Comparison of ENCODE assay signal across 23 mouse cellular contexts in genomic region chr7:16978593-16978992, GRCm38 (mm10). TPM values are rescaled to one million over a fixed set of nuclear protein-coding genes. Genes with fewer than 3 reads are reported as not detected.
DNase-seq lines count a peak whose midpoint lies in the region; ATAC-seq and TF ChIP-seq lines count a peak whose summit lies in the region.
"Had no signal": no experiment of that assay in that cellular context is flagged by ENCODE, and none has a peak within 500 bp of the region (broad histone marks: within the 10 kb centered on the region; RNA-seq: fewer than 3 reads in every experiment).

No protein-coding gene starts in this region.

- H3K4me3 ChIP-seq in liver, embryonic 12.5 days: no peak overlapping the region
- H3K4me3 ChIP-seq in liver, postnatal 0 days (ENCODE audit: low read depth, low read length): no peak overlapping the region
- no peak overlapping the region for H3K4me3 ChIP-seq in liver, embryonic 14.5 days (ENCODE audit: insufficient read depth in 1 of 2, low read depth in 2 of 2, low read length in 2 of 2)
- H3K4me3 ChIP-seq in liver, embryonic 11.5 days (ENCODE audit: low read depth, low read length): no peak overlapping the region
- H3K4me3 ChIP-seq in hindbrain, embryonic 12.5 days: no peak overlapping the region
- H3K4me3 ChIP-seq: embryonic facial prominence, embryonic 10.5 days; embryonic facial prominence, embryonic 12.5 days; forebrain, embryonic 13.5 days; forebrain, embryonic 15.5 days had no signal

- H3K27me3 ChIP-seq in liver, embryonic 12.5 days (replicated peaks): no peaks in the 10 kb centered on the region
- H3K27me3 ChIP-seq in liver, postnatal 0 days (ENCODE audit: insufficient read depth, low read length): no peaks in the 10 kb centered on the region
- no peaks in the 10 kb centered on the region for H3K27me3 ChIP-seq in liver, embryonic 14.5 days (ENCODE audit: control insufficient read depth, insufficient read depth, low read length)
- no peaks in the 10 kb centered on the region for H3K27me3 ChIP-seq in liver, embryonic 11.5 days (replicated peaks; ENCODE audit: control insufficient read depth, insufficient read depth, low read length)
- no peaks in the 10 kb centered on the region for H3K27me3 ChIP-seq in hindbrain, embryonic 12.5 days
- H3K27me3 ChIP-seq: CH12.LX; embryonic facial prominence, embryonic 12.5 days; forebrain, embryonic 13.5 days; forebrain, embryonic 15.5 days had no signal

- no peaks in the 10 kb centered on the region for H3K36me3 ChIP-seq in liver, embryonic 12.5 days
- H3K36me3 ChIP-seq in liver, postnatal 0 days (replicated peaks; ENCODE audit: insufficient read depth, low read length): no peaks in the 10 kb centered on the region
- no peaks in the 10 kb centered on the region for H3K36me3 ChIP-seq in liver, embryonic 14.5 days (replicated peaks; ENCODE audit: control insufficient read depth, insufficient read depth, low read depth)
- H3K36me3 ChIP-seq in liver, embryonic 11.5 days (ENCODE audit: control insufficient read depth, insufficient read depth, low read length): no peaks in the 10 kb centered on the region
- no peaks in the 10 kb centered on the region for H3K36me3 ChIP-seq in hindbrain, embryonic 12.5 days
- H3K36me3 ChIP-seq: embryonic facial prominence, embryonic 10.5 days; embryonic facial prominence, embryonic 12.5 days; forebrain, embryonic 15.5 days; G1E had no signal

- WGBS in liver, embryonic 12.5 days (ENCODE audit: insufficient replicate concordance): 71% methylated on average over 3 of the region's 3 CpGs
- WGBS in liver, postnatal 0 days (ENCODE audit: insufficient replicate concordance): 80% methylated on average over 2 of the region's 3 CpGs
- WGBS in liver, embryonic 14.5 days (ENCODE audit: insufficient replicate concordance): 53% methylated on average over 3 of the region's 3 CpGs
- WGBS in liver, embryonic 11.5 days: 77% methylated on average over 3 of the region's 3 CpGs
- 85% methylated on average over 3 of the region's 3 CpGs for WGBS in hindbrain, embryonic 12.5 days

- TF ChIP-seq EP300 in liver, postnatal 0 days (IDR thresholded peaks at IDR 0.05; ENCODE audit: low read depth): no peak
- no peak for TF ChIP-seq EP300 in liver, embryonic 14.5 days (IDR thresholded peaks at IDR 0.05; ENCODE audit: low read depth)

- ATAC-seq in liver, embryonic 12.5 days: peak; percentile 41; the same call in 1 of the 2 replicates
- ATAC-seq in liver, postnatal 0 days: no peak
- ATAC-seq in liver, embryonic 14.5 days (ENCODE audit: insufficient read depth): peak; percentile 59; the same call in 1 of the 2 replicates
- no peak for ATAC-seq in liver, embryonic 11.5 days (replicated peaks; ENCODE audit: low FRiP score)
- ATAC-seq in hindbrain, embryonic 12.5 days (ENCODE audit: low FRiP score): no peak
- ATAC-seq: activated CD4-positive, CD25-positive, alpha-beta regulatory T cell, adult 4 months; CD4-positive, CD25-positive, alpha-beta regulatory T cell, adult 4 months; forebrain, embryonic 13.5 days; forebrain, embryonic 15.5 days; Patski had no signal

- peaks cover 40% of the 10 kb centered on the region for H3K4me1 ChIP-seq in liver, embryonic 12.5 days
- H3K4me1 ChIP-seq in liver, postnatal 0 days (ENCODE audit: insufficient read depth): peaks cover 8% of the 10 kb centered on the region
- peaks cover 9 to 25% of the 10 kb centered on the region in 2 experiments for H3K4me1 ChIP-seq in liver, embryonic 14.5 days (replicated peaks; ENCODE audit: control insufficient read depth in 2 of 2, insufficient read depth in 2 of 2, low read length in 1 of 2)
- peaks cover 5% of the 10 kb centered on the region for H3K4me1 ChIP-seq in liver, embryonic 11.5 days (replicated peaks; ENCODE audit: control insufficient read depth, insufficient read depth, low read length)
- peaks cover 25% of the 10 kb centered on the region for H3K4me1 ChIP-seq in hindbrain, embryonic 12.5 days

- no peak for DNase-seq in liver, postnatal 0 days
- DNase-seq in liver, embryonic 14.5 days (ENCODE audit: low read depth in 3 of 3, low spot score in 3 of 3): no peak
- no peak for DNase-seq in liver, embryonic 11.5 days (ENCODE audit: low spot score)
- DNase-seq: adrenal gland, adult 8-10 months; adrenal gland, postnatal 14 days; adrenal gland, postnatal 36 days; B cell, adult 2 months; cerebellum, adult 11-12 months; cerebellum, adult 2 months; cerebellum, adult 9-10 months; cerebellum, postnatal 10 days; cerebellum, postnatal 25 days had no signal

- H3K4me2 ChIP-seq in liver, embryonic 12.5 days: peak overlapping the region; percentile 50
- H3K4me2 ChIP-seq in liver, postnatal 0 days (ENCODE audit: low read depth, low read length): no peak overlapping the region
- peak overlapping the region; percentile 33 for H3K4me2 ChIP-seq in liver, embryonic 14.5 days (ENCODE audit: low read depth)
- H3K4me2 ChIP-seq in liver, embryonic 11.5 days: no peak overlapping the region
- H3K4me2 ChIP-seq in hindbrain, embryonic 12.5 days (replicated peaks): no peak overlapping the region
- H3K4me2 ChIP-seq: embryonic facial prominence, embryonic 12.5 days; forebrain, embryonic 13.5 days; forebrain, embryonic 15.5 days had no signal

- H3K9me3 ChIP-seq in liver, embryonic 12.5 days (replicated peaks): no peaks in the 10 kb centered on the region
- no peaks in the 10 kb centered on the region for H3K9me3 ChIP-seq in liver, postnatal 0 days (ENCODE audit: low read length)
- H3K9me3 ChIP-seq in liver, embryonic 14.5 days (ENCODE audit: control insufficient read depth, low read length): no peaks in the 10 kb centered on the region
- no peaks in the 10 kb centered on the region for H3K9me3 ChIP-seq in liver, embryonic 11.5 days (ENCODE audit: control insufficient read depth, low read length)
- no peaks in the 10 kb centered on the region for H3K9me3 ChIP-seq in hindbrain, embryonic 12.5 days (replicated peaks)
- H3K9me3 ChIP-seq: embryonic facial prominence, embryonic 10.5 days; embryonic facial prominence, embryonic 12.5 days; forebrain, embryonic 13.5 days; forebrain, embryonic 15.5 days; G1E had no signal

- peak overlapping the region; percentile 27; the same call in 1 of the 2 replicates for H3K9ac ChIP-seq in liver, embryonic 12.5 days
- no peak overlapping the region for H3K9ac ChIP-seq in liver, postnatal 0 days (replicated peaks)
- H3K9ac ChIP-seq in liver, embryonic 14.5 days (replicated peaks): peak overlapping the region; percentile 20
- H3K9ac ChIP-seq in liver, embryonic 11.5 days (ENCODE audit: low read depth, low read length): no peak overlapping the region
- no peak overlapping the region for H3K9ac ChIP-seq in hindbrain, embryonic 12.5 days
- H3K9ac ChIP-seq: embryonic facial prominence, embryonic 12.5 days; forebrain, embryonic 13.5 days; forebrain, embryonic 15.5 days had no signal

- no peak for TF ChIP-seq CTCF in liver, postnatal 0 days (IDR thresholded peaks at IDR 0.05; ENCODE audit: low read depth)
- TF ChIP-seq CTCF in liver, embryonic 14.5 days (IDR thresholded peaks at IDR 0.05; ENCODE audit: low read depth): no peak

- peak overlapping the region; percentile 55; the same call in 1 of the 2 replicates for H3K27ac ChIP-seq in liver, embryonic 12.5 days
- no peak overlapping the region for H3K27ac ChIP-seq in liver, postnatal 0 days (ENCODE audit: low read depth)
- peak overlapping the region; percentile 22 for H3K27ac ChIP-seq in liver, embryonic 14.5 days
- H3K27ac ChIP-seq in liver, embryonic 11.5 days (ENCODE audit: low read depth, low read length): no peak overlapping the region
- no peak overlapping the region for H3K27ac ChIP-seq in hindbrain, embryonic 12.5 days
- H3K27ac ChIP-seq: embryonic facial prominence, embryonic 10.5 days; embryonic facial prominence, embryonic 12.5 days; forebrain, embryonic 13.5 days; forebrain, embryonic 15.5 days had no signal

RNA-seq across cellular contexts. Expression of gene Gm42372, which starts 4.3 kb away (rescaled TPM):
- polyA plus RNA-seq in liver, embryonic 12.5 days (2016; fragmentation: Nextera tagmentation; extraction: Ambion mirVana): 0.07 TPM in 2 replicates
- not detected in 2 replicates for polyA plus RNA-seq in liver, postnatal 0 days (2015; fragmentation: Nextera tagmentation; extraction: Ambion mirVana)
- 0.01 and 0.02 TPM in 2 replicates for polyA plus RNA-seq in liver, embryonic 14.5 days (2012; rRNA removed)
- 0.03 and 0.04 TPM in 2 replicates for polyA plus RNA-seq in liver, embryonic 14.5 days (2014; fragmentation: Nextera tagmentation; extraction: Ambion mirVana)
- polyA plus RNA-seq in liver, embryonic 11.5 days (2014; fragmentation: Nextera tagmentation; extraction: Ambion mirVana): 0.15 and 0.16 TPM in 2 replicates
- 1.0 and 1.7 TPM in 2 replicates for polyA plus RNA-seq in hindbrain, embryonic 12.5 days (2016; fragmentation: Nextera tagmentation; extraction: Ambion mirVana)
- polyA plus RNA-seq: G1E had no signal

RNA-seq across cellular contexts. Expression of gene Ccdc8, which starts 13.9 kb away (rescaled TPM):
- polyA plus RNA-seq in liver, embryonic 12.5 days (2016; fragmentation: Nextera tagmentation; extraction: Ambion mirVana): 3.8 and 3.9 TPM in 2 replicates
- 1.1 and 1.3 TPM in 2 replicates for polyA plus RNA-seq in liver, postnatal 0 days (2015; fragmentation: Nextera tagmentation; extraction: Ambion mirVana)
- 2.0 and 2.7 TPM in 2 replicates for polyA plus RNA-seq in liver, embryonic 14.5 days (2012; rRNA removed)
- 1.5 and 2.3 TPM in 2 replicates for polyA plus RNA-seq in liver, embryonic 14.5 days (2014; fragmentation: Nextera tagmentation; extraction: Ambion mirVana)
- 13.2 and 13.5 TPM in 2 replicates for polyA plus RNA-seq in liver, embryonic 11.5 days (2014; fragmentation: Nextera tagmentation; extraction: Ambion mirVana)
- 9.2 and 10.4 TPM in 2 replicates for polyA plus RNA-seq in hindbrain, embryonic 12.5 days (2016; fragmentation: Nextera tagmentation; extraction: Ambion mirVana)

RNA-seq across cellular contexts. Expression of gene Pnmal1, which starts 19.1 kb away (rescaled TPM):
- polyA plus RNA-seq in liver, embryonic 12.5 days (2016; fragmentation: Nextera tagmentation; extraction: Ambion mirVana): 0.05 and 0.08 TPM in 2 replicates
- 0.02 and 0.04 TPM in 2 replicates for polyA plus RNA-seq in liver, postnatal 0 days (2015; fragmentation: Nextera tagmentation; extraction: Ambion mirVana)
- 0.01 and 0.03 TPM in 2 replicates for polyA plus RNA-seq in liver, embryonic 14.5 days (2012; rRNA removed)
- 0.03 TPM in 1 of 2 replicates, not detected in the other for polyA plus RNA-seq in liver, embryonic 14.5 days (2014; fragmentation: Nextera tagmentation; extraction: Ambion mirVana)
- polyA plus RNA-seq in liver, embryonic 11.5 days (2014; fragmentation: Nextera tagmentation; extraction: Ambion mirVana): 0.18 and 0.52 TPM in 2 replicates
- 24.0 and 27.3 TPM in 2 replicates for polyA plus RNA-seq in hindbrain, embryonic 12.5 days (2016; fragmentation: Nextera tagmentation; extraction: Ambion mirVana)
- polyA plus RNA-seq: activated CD4-positive, CD25-positive, alpha-beta regulatory T cell, adult 4 months; CD4-positive, CD25-positive, alpha-beta regulatory T cell, adult 4 months; Patski had no signal

RNA-seq across cellular contexts. Expression of gene Pnmal2, which starts 34.1 kb away (rescaled TPM):
- 0.41 and 0.75 TPM in 2 replicates for polyA plus RNA-seq in liver, embryonic 12.5 days (2016; fragmentation: Nextera tagmentation; extraction: Ambion mirVana)
- polyA plus RNA-seq in liver, postnatal 0 days (2015; fragmentation: Nextera tagmentation; extraction: Ambion mirVana): 0.06 and 0.09 TPM in 2 replicates
- 0.04 and 0.08 TPM in 2 replicates for polyA plus RNA-seq in liver, embryonic 14.5 days (2012; rRNA removed)
- polyA plus RNA-seq in liver, embryonic 14.5 days (2014; fragmentation: Nextera tagmentation; extraction: Ambion mirVana): 0.08 and 0.14 TPM in 2 replicates
- polyA plus RNA-seq in liver, embryonic 11.5 days (2014; fragmentation: Nextera tagmentation; extraction: Ambion mirVana): 0.58 and 0.80 TPM in 2 replicates
- polyA plus RNA-seq in hindbrain, embryonic 12.5 days (2016; fragmentation: Nextera tagmentation; extraction: Ambion mirVana): 55.6 and 60.3 TPM in 2 replicates
- polyA plus RNA-seq: activated CD4-positive, CD25-positive, alpha-beta regulatory T cell, adult 4 months; CD4-positive, CD25-positive, alpha-beta regulatory T cell, adult 4 months; G1E had no signal

RNA-seq across cellular contexts. Expression of gene Ppp5c, which starts 49.1 kb away (rescaled TPM):
- polyA plus RNA-seq in liver, embryonic 12.5 days (2016; fragmentation: Nextera tagmentation; extraction: Ambion mirVana): 70.3 and 75.2 TPM in 2 replicates
- 26.9 and 32.1 TPM in 2 replicates for polyA plus RNA-seq in liver, postnatal 0 days (2015; fragmentation: Nextera tagmentation; extraction: Ambion mirVana)
- 61.7 and 68.3 TPM in 2 replicates for polyA plus RNA-seq in liver, embryonic 14.5 days (2012; rRNA removed)
- polyA plus RNA-seq in liver, embryonic 14.5 days (2014; fragmentation: Nextera tagmentation; extraction: Ambion mirVana): 38.5 and 42.8 TPM in 2 replicates
- polyA plus RNA-seq in liver, embryonic 11.5 days (2014; fragmentation: Nextera tagmentation; extraction: Ambion mirVana): 124 and 128 TPM in 2 replicates
- 101 and 102 TPM in 2 replicates for polyA plus RNA-seq in hindbrain, embryonic 12.5 days (2016; fragmentation: Nextera tagmentation; extraction: Ambion mirVana)

Comparison
In these comparisons a context has a peak if more than half of its experiments do, and no peak if none do; other contexts are left out.
1. ATAC-seq: peak in liver, embryonic 12.5 days (single experiment) and liver, embryonic 14.5 days (single experiment); none in liver, postnatal 0 days (single experiment), liver, embryonic 11.5 days (single experiment) and hindbrain, embryonic 12.5 days (single experiment).
2. H3K27ac ChIP-seq: peak in liver, embryonic 12.5 days (single experiment) and liver, embryonic 14.5 days (single experiment); none in liver, postnatal 0 days (single experiment), liver, embryonic 11.5 days (single experiment) and hindbrain, embryonic 12.5 days (single experiment).
3. H3K4me2 ChIP-seq: peak in liver, embryonic 12.5 days (single experiment) and liver, embryonic 14.5 days (single experiment); none in liver, postnatal 0 days (single experiment), liver, embryonic 11.5 days (single experiment) and hindbrain, embryonic 12.5 days (single experiment).
4. H3K9ac ChIP-seq: peak in liver, embryonic 12.5 days (single experiment) and liver, embryonic 14.5 days (single experiment); none in liver, postnatal 0 days (single experiment), liver, embryonic 11.5 days (single experiment) and hindbrain, embryonic 12.5 days (single experiment).
5. RNA of gene Pnmal1, which starts 19.1 kb away (polyA plus RNA-seq): 24.0 to 27.3 TPM in hindbrain, embryonic 12.5 days; 0.18 to 0.52 TPM in liver, embryonic 11.5 days, 0.05 to 0.08 TPM in liver, embryonic 12.5 days, 0.01 to 0.03 TPM in liver, embryonic 14.5 days and 0.02 to 0.04 TPM in liver, postnatal 0 days; every median in the first group is over 10 times any median in the second.